Mouse (Mus musculus): ENCODE measurements around the gene Lhx6.

The Lhx6 gene

GRCm38 (mm10) chr2:36104956-36105741 is at the start of gene Lhx6:
Gene Lhx6 (minus strand): TSS chr2:36105408.
- in situ Hi-C loops (cut with MboI, MseI) = loop anchor here (5.0 kb wide), 2 partner anchors 107 to 863 kb away; no protein-coding TSS in a partner anchor

GRCm38 (mm10) chr2:36152401-36152800 is 47.2 kb upstream of the Lhx6 start:
- in situ Hi-C loops (cut with MboI, MseI) = loop anchor here in 1 of 2 experiments (25.0 kb wide), 1 partner anchor 1835 kb away; no protein-coding TSS in a partner anchor

DNA sequence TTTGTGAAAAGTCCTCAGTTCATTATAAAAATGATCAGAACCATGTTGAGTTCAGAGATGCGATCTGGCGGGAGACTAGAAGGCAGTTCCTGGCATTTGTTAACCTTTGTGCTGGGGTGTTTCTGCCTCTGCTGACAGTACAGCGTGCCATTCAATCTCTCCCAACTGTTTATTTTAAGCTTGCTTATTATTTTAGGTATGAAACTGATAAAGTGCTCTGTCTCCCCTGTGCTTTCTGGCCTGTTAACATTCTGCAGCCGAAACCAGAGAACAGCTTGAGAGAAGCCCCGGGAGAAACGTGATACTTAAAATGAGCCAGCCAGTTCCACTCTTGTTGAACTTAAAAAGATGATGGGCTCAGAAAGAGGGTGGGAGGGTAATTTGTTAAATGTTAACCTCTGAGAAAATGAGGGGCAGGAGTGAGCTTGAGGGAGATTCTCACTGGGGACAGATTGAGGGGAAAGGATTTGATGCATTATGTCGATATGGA is 43.7 kb upstream of the Lhx6 start:
- in situ Hi-C loops (cut with MboI, MseI) = no loop called here

GRCm38 (mm10) chr2:36139096-36139495 is 33.9 kb upstream of the Lhx6 start:
- in situ Hi-C loops (cut with MboI, MseI) = no loop called here

DNA sequence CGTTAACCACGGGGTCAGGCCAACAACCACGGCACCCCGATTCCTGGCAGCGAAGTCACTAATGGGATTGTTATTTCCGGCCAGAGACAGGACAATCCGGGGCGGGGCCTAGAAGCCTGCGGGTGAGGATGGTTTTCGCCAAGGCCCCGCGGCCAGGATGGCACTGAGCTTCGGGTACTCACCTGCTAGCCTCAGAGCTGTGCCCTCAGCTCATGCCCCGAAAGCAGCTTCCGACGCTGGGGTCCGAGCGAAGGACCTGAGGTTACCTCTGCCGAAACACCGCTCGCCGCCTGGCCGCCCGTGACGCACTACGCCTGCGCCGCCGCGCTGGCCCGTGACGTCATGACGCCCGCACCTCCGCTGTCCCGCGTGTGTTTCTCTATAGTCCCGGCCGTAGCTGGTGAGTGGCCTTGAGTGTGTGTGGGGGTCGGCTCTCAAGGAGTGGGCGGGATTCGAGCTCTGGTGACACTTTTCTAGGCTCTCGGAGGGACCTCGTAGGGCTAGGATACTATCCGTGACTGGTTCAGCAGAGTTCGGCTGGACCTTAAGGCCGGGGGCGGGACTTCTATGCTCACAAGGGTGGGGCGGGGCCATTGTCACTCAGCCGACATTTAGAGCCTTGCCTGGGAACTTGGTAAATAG is 31.2 kb upstream of the Lhx6 start, which contains the start of the genes Mrrf and Rbm18:
Mrrf (plus strand) TSS at position 90 of the 642 bp plus-strand sequence.
Rbm18 (minus strand) TSS at position 474 of the 642 bp plus-strand sequence.
- in situ Hi-C loops (cut with MboI, MseI) = no loop called here

DNA sequence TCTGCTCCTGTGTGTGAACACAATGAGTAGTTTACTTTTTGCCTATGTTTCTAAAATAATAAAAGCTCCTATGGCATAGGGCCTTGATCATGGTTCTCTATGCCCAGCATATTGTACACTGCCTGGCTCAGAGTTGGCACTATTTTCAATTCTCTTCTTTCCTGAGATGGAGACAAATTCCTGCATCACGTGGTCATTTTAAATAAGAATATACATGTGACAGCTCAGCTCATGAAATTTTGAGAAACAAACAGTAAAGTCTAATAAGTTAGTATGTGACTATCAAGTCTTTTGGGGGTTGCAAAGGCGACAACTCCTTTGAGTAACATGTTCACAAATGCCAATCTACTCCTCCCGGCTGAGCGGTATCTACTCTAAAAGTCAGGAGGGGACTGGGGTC is 30.7 kb upstream of the Lhx6 start:
- in situ Hi-C loops (cut with MboI, MseI) = no loop called here

DNA sequence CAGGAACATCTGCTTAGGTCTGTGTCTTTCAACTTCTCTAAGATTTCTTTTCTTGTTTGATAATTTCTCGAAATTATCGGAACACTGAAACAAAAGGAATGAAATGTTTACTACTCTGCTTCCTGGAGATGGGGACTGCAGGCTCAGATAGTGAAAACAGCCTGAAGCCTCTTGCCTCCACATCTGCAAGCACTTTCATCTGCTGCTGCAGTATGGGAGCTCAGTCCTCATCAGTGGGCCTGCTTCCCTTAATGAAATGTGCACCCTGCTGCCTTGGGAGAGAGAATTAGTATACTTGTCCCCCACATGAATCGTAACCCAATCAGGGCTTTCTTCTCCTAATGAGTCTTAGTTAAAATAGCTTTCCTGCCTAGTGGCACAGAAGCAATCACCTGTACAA is 23.8 kb upstream of the Lhx6 start:
- in situ Hi-C loops (cut with MboI, MseI) = no loop called here

GRCm38 (mm10) chr2:36127973-36128372 is 22.8 kb upstream of the Lhx6 start:
- in situ Hi-C loops (cut with MboI, MseI) = no loop called here

DNA sequence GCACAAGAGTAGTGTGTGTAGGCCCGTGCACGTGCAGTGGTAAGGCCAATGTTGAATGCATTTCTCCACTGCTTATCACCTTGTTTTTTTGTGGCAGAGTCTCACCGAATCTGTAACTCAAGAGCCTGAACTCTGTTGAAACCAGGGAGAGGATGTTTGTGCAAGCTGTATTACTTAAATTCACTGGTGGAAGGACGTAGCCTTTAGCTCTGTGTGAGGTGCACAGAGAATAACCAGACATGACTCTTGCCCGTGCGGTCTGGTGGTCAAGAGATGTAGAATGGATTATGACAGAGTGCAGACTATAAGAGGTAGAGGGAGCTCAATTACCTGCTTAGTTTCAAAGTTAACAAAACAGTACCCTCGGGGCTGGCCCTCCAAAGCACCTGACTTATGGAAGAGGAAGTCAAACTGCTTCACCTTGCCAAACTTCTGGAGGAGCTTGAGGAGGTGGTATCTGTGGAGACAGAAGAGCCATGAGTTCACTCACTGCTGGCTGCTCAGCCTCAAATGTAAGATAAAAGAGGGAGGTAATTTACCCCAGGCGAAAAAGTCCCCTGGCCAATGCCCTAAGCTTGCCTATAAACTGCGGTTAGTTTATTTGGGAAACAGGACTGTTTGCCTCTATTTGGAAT is 21.7 kb upstream of the Lhx6 start:
- in situ Hi-C loops (cut with MboI, MseI) = no loop called here

DNA sequence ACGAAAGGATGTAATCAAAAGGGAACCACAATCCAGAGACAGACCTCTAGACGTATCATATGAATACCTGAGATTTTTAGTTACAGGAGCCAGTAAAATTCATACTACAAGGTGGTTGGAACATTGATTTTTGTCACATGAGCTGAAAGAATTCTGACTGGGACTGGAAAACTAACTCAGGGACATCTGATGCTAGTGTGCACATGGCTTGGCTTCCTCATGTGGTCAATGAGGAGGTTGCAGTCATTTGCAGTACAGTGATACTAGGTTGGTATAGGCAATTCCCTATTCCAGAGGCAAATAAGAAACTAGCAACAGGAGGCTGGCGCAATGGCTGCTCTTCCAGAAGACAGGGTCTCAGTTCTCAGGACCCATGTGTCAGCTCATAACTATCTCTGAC is 7.4 kb upstream of the Lhx6 start:
- in situ Hi-C loops (cut with MboI, MseI) = no loop called here

- in situ Hi-C loops (cut with MboI, MseI) = no loop called here
Observed at GRCm38 (mm10) chr2:36108615-36109014, 3.4 kb upstream of the Lhx6 start.

DNA sequence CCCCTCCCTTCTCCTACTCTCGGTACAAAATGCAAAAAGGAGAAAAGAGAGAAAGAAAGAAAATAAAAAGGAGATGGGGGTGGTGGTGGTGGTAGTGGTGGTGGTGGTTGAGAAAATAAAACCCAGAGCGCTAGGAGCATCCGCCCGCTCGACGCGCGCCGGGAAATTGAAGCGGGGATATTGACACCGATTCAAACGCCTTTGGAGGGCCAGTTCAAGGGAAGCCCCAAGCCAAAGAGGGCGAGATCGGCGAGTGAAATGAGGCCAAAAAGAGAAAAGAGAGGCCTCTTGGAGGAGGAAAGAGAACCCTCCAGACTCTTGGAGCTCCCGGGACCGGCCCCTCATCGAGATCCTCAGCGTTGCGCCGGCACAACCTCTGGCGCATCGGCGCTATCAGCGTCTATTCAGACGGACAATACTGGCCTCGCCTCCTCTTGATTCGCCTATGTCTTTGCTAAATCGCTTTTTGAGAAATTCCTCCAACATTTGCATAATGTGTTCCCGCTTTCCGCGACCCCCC is 712 bp downstream of the Lhx6 start:
- in situ Hi-C loops (cut with MboI, MseI) = loop anchor here (5.0 kb wide), 2 partner anchors 108 to 862 kb away; no protein-coding TSS in a partner anchor

DNA sequence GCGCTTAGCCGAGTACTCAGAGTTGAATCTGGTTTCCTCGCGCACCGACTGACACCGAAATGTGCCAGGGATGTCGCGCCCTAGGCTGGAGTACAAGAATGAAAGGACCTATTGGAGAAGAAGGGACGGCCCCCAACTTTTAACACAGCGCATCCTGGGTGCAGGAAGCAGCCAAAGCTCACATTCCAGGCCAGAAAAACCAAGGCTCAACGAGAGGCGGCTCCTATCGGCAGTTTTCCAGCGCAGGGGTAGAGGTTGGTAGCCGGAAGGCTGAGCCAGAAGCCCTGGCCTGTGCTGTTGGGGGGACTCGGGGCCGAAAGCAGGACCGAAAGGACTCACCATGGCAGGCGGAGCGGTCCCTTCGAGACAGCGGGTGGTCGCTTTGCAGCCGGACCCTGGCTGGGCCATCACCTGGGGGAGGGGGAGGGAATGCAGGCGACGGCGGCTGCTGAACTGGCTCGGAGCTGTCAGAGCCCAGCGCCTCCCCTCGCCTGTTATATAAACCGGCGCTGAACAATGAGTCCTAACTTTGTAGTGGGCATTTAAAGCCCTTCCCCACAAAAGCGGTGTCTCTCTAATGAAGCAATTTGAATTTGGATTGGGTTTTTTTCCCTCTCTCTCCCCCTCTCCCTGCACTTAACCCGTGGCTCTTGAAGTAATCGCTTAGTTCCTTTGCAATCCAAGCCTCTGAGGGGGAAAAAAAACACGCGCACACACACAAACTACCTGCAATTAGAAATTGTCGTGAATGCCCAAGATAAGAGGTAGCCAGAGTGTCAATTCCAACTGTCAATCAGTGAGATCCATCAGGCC is 1.4 kb downstream of the Lhx6 start:
- in situ Hi-C loops (cut with MboI, MseI) = loop anchor here (5.0 kb wide), 2 partner anchors 109 to 861 kb away; no protein-coding TSS in a partner anchor

- in situ Hi-C loops (cut with MboI, MseI) = loop anchor here (5.0 kb wide), 2 partner anchors 109 to 861 kb away; no protein-coding TSS in a partner anchor
Observed at GRCm38 (mm10) chr2:36103069-36103554, 2.1 kb downstream of the Lhx6 start.

GRCm38 (mm10) chr2:36102559-36102946 is 2.7 kb downstream of the Lhx6 start:
- in situ Hi-C loops (cut with MboI, MseI) = loop anchor here (5.0 kb wide), 2 partner anchors 110 to 860 kb away; no protein-coding TSS in a partner anchor

GRCm38 (mm10) chr2:36101866-36102558 is 3.2 kb downstream of the Lhx6 start:
- in situ Hi-C loops (cut with MboI, MseI) = loop anchor here (5.0 kb wide), 2 partner anchors 110 to 860 kb away; no protein-coding TSS in a partner anchor

GRCm38 (mm10) chr2:36099739-36100138 is 5.5 kb downstream of the Lhx6 start:
- in situ Hi-C loops (cut with MboI, MseI) = loop anchor here (5.0 to 10.0 kb wide), 4 partner anchors 102 to 1535 kb away; no protein-coding TSS in a partner anchor

- in situ Hi-C loops (cut with MboI, MseI) = loop anchor here (5.0 to 10.0 kb wide), 2 partner anchors 101 to 1533 kb away; no protein-coding TSS in a partner anchor
Observed at GRCm38 (mm10) chr2:36098021-36098420, 7.2 kb downstream of the Lhx6 start.

DNA sequence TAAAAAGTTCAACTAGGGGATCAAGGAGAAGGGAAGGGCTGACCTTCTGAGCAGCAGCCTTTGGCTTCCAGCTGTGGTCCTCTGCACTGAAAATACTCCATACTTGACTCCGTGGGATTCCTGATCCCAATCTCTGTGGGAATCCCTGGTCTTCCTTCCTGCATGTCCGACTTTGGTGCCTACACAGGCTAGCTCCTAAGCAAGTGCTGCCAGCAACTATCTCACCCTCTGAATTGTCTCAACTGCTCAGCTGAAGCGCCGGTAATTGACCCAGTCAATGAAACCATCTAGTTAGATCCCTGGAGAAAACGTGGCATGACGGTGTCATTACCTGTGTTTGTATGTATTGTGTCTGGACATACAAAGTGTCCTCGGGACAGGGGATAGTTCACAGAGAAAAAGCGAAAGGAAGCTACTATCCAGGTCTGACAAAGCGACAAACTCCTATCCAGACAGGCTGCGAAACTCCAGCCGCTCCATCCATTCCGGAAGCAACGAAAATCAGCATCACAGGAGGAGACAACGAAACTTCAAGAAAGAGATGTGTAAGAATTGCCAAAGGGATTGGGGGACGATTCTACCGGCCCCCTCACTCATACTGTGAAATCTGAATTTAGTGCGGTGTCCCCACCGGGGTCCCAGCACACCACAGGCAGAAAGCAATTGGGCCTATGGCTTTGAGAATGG is 7.9 kb downstream of the Lhx6 start:
- in situ Hi-C loops (cut with MboI, MseI) = loop anchor here (5.0 to 10.0 kb wide), 2 partner anchors 100 to 1532 kb away; no protein-coding TSS in a partner anchor

Data from T-helper 17 cell (primary cell).